Mouse (Mus musculus) heart, adult 2 months (tissue): ENCODE data around the gene Mgp. TPM values are rescaled to one million over a fixed set of nuclear protein-coding genes. Genes with fewer than 3 reads are reported as not detected.
"Not testable (repeated sequence)": the region's sequence is repeated elsewhere in the genome, so short reads cannot be mapped to it uniquely, and the experiment has no call there.

Experiments
- DNase-seq, 2 experiments: peaks; one replicate each; pipeline ENCODE4 v3.0.0; 2021
- H3K27ac ChIP-seq: fragments of 200-600 bp; 2 replicates; pipeline ENCODE4 v1.8.1; 2022
- H3K27me3 ChIP-seq: fragments of 200-500 bp; 2 replicates; pipeline ENCODE4 v1.6.1; 2012; ENCODE audit warnings: mild to moderate bottlenecking, low read length, inconsistent platforms, mixed read lengths; ENCODE audit not compliant: control insufficient read depth, insufficient read depth
- H3K36me3 ChIP-seq: fragments of 200-500 bp; 2 replicates; pipeline ENCODE4 v1.6.1; 2012; ENCODE audit warnings: low read length, inconsistent platforms; ENCODE audit not compliant: control insufficient read depth, insufficient read depth
- H3K4me1 ChIP-seq: fragments of 200-500 bp; 2 replicates; pipeline ENCODE4 v1.6.1; 2011; ENCODE audit warnings: low read length; ENCODE audit not compliant: control insufficient read depth, insufficient read depth
- H3K4me3 ChIP-seq: fragments of 200-600 bp; 2 replicates; pipeline ENCODE4 v1.8.1; 2022
- H3K79me2 ChIP-seq: fragments of 200-500 bp; replicated peaks from 2 replicates; pipeline ENCODE4 v1.6.1; 2012; ENCODE audit warnings: mild to moderate bottlenecking, inconsistent platforms, low read length, moderate library complexity, mixed read lengths; ENCODE audit not compliant: control insufficient read depth, insufficient read depth
- H3K9ac ChIP-seq: fragments of 200-500 bp; 2 replicates; pipeline ENCODE4 v1.6.1; 2012; ENCODE audit warnings: low read depth, mild to moderate bottlenecking, control low read depth, inconsistent platforms, low read length, mixed read lengths
- CTCF ChIP-seq: fragments of 200-600 bp; IDR thresholded peaks from 2 replicates; pipeline ENCODE4 v1.8.1; 2022; ENCODE audit warnings: antibody characterized with exemption, mild to moderate bottlenecking, moderate library complexity
- EP300 ChIP-seq: fragments of 200-500 bp; IDR thresholded peaks from 2 replicates; pipeline ENCODE4 v1.6.1; 2011; ENCODE audit warnings: low read depth, low read length, control low read depth; ENCODE audit not compliant: insufficient read depth
- POLR2A ChIP-seq: fragments of 200-500 bp; IDR thresholded peaks from 2 replicates; pipeline ENCODE4 v1.6.1; 2011; ENCODE audit warnings: mild to moderate bottlenecking, low read depth, low read length, control low read depth; ENCODE audit not compliant: insufficient read depth
- WGBS: fragments of 180-500 bp; shearing (Covaris S2); methylation state at CpG from one replicate; pipeline ENCODE4 v1.1.7; 2018; 5-methylcytosine and 5-hydroxymethylcytosine counted together
- intact Hi-C: fragments of 180-260 bp; cut with DNase I; formaldehyde crosslinking; loops from one replicate; pipeline ENCODE4 v1.15.1; 2025
- polyA plus RNA-seq: library from polyadenylated mRNA; depleted of rRNA; stranded (reverse); fragments of >200 nt; gene quantifications from 2 replicates; pipeline ENCODE4 v1.2.3, GENCODE M21; 2012
- total RNA-seq, 2 experiments: library from RNA; stranded (reverse); gene quantifications; 2 replicates each; pipeline ENCODE4 v1.2.3; 2021

Gene Mgp
- total and polyA plus RNA-seq, 3 experiments = 409 to 1,296 (median 433) TPM

- TF ChIP-seq EP300 (0 out of 2 replicates have a peak, but pooled peaks have one; percentile 17), CTCF (no peak), POLR2A (0 out of 2 replicates have a peak, but pooled peaks have one; percentile 23)
- 31% methylated on average over 15 of the region's 15 CpGs for WGBS
- intact Hi-C loops = no loop called here
- Histone ChIP-seq H3K4me1 (peaks cover 20% of the 10 kb centered on the region), H3K4me3 (no peak overlapping the region), H3K27ac (peak overlapping the region; percentile 70), H3K79me2 (no peaks in the 10 kb centered on the region), H3K36me3 (no peaks in the 10 kb centered on the region; the same call in 1 of the 2 replicates), H3K9ac (no peak overlapping the region), H3K27me3 (no peaks in the 10 kb centered on the region)
- peak in 1 of 2 experiments; percentile 48 for DNase-seq
Measured at GRCm38 (mm10) chr6:136894532-136895339, 19.1 kb upstream of the Mgp start.

GRCm38 (mm10) chr6:136892002-136892401 is 16.4 kb upstream of the Mgp start:
- WGBS = 51% methylated on average over 2 of the region's 2 CpGs
- no peak for TF ChIP-seq CTCF
- TF ChIP-seq EP300 = no peak
- no peak for TF ChIP-seq POLR2A
- Histone ChIP-seq H3K36me3 (no peaks in the 10 kb centered on the region), H3K27me3 (no peaks in the 10 kb centered on the region), H3K79me2 (no peaks in the 10 kb centered on the region), H3K9ac (0 out of 2 replicates have a peak overlapping the region, but pooled peaks have one; percentile 28), H3K4me1 (peaks cover 14% of the 10 kb centered on the region), H3K27ac (peak overlapping the region; percentile 66), H3K4me3 (no peak overlapping the region)
- DNase-seq = no peak
- intact Hi-C loops = no loop called here

GRCm38 (mm10) chr6:136889554-136889953 is 13.9 kb upstream of the Mgp start:
- intact Hi-C loops = no loop called here
- Histone ChIP-seq H3K27ac (peak overlapping the region; percentile 18; the same call in 1 of the 2 replicates), H3K27me3 (no peaks in the 10 kb centered on the region), H3K4me3 (no peak overlapping the region), H3K79me2 (no peaks in the 10 kb centered on the region), H3K4me1 (peaks cover 9% of the 10 kb centered on the region), H3K36me3 (no peaks in the 10 kb centered on the region), H3K9ac (no peak overlapping the region)
- no peak for DNase-seq
- no peak for TF ChIP-seq EP300
- TF ChIP-seq POLR2A = no peak
- TF ChIP-seq CTCF = no peak
- 75% methylated on average over 6 of the region's 6 CpGs for WGBS

GRCm38 (mm10) chr6:136889067-136889466 is 13.4 kb upstream of the Mgp start:
- Histone ChIP-seq H3K27me3 (no peaks in the 10 kb centered on the region), H3K4me1 (peaks cover 9% of the 10 kb centered on the region), H3K27ac (peak overlapping the region; percentile 3; the same call in 1 of the 2 replicates), H3K36me3 (no peaks in the 10 kb centered on the region), H3K4me3 (no peak overlapping the region), H3K9ac (no peak overlapping the region), H3K79me2 (no peaks in the 10 kb centered on the region)
- TF ChIP-seq POLR2A (no peak), CTCF (no peak)
- no peak for DNase-seq
- intact Hi-C loops = no loop called here
- WGBS = 92% methylated on average over 6 of the region's 6 CpGs

- Histone ChIP-seq H3K4me1 (peaks cover 8% of the 10 kb centered on the region), H3K36me3 (no peaks in the 10 kb centered on the region), H3K79me2 (no peaks in the 10 kb centered on the region), H3K4me3 (no peak overlapping the region), H3K27ac (peak overlapping the region; percentile 66), H3K9ac (peak overlapping the region; percentile 34; the same call in 1 of the 2 replicates), H3K27me3 (no peaks in the 10 kb centered on the region)
- TF ChIP-seq POLR2A = peak; percentile 66
- TF ChIP-seq CTCF = no peak
- peak; percentile 95 for TF ChIP-seq EP300
- intact Hi-C loops = no loop called here
- WGBS = 11% methylated on average over 9 of the region's 9 CpGs
- DNase-seq = peak; percentile 66 to 85
Measured at GRCm38 (mm10) chr6:136887854-136888253, 12.2 kb upstream of the Mgp start.

- H3K36me3 ChIP-seq, H3K79me2 ChIP-seq, DNase-seq, intact Hi-C loops, H3K9ac ChIP-seq, H3K27ac ChIP-seq, H3K4me1 ChIP-seq, H3K4me3 ChIP-seq, H3K27me3 ChIP-seq: not testable (repeated sequence)
- WGBS = 63% methylated on average over 1 of the region's 1 CpGs
Measured at GRCm38 (mm10) chr6:136884766-136885165, 9.1 kb upstream of the Mgp start.
